Mouse (Mus musculus) bone marrow, adult 2 months (tissue): Measurements from ENCODE around the gene Fitm2.

Experiments used
- CTCF ChIP-seq: fragments of 200-500 bp; IDR thresholded peaks from 2 replicates; pipeline ENCODE4 v1.5.1; 2011; ENCODE audit warnings: low read length, control low read depth; ENCODE audit not compliant: control insufficient read depth, insufficient read depth
- POLR2A ChIP-seq: fragments of 200-500 bp; IDR thresholded peaks from 2 replicates; pipeline ENCODE4 v1.6.1; 2011; ENCODE audit warnings: low read depth, mild to moderate bottlenecking, control low read depth, low read length, borderline replicate concordance; ENCODE audit not compliant: control insufficient read depth

- TF ChIP-seq CTCF (peak; percentile 23; the same call in 1 of the 2 replicates), POLR2A (peak; percentile 74; the same call in 1 of the 2 replicates)
Observed at GRCm38 (mm10) chr2:163419346-163420045, 52.9 kb downstream of the Fitm2 start.
